Mouse (Mus musculus) retina, embryonic 14.5 days (tissue): ENCODE measurements around the gene Aif1.
"Not testable (repeated sequence)": the region's sequence is repeated elsewhere in the genome, so short reads cannot be mapped to it uniquely, and the experiment has no call there.

Experiments used
- DNase-seq: peaks from one replicate; pipeline ENCODE4 v3.0.0-alpha.2; 2015; ENCODE audit warnings: low spot score

Gene Aif1

DNA sequence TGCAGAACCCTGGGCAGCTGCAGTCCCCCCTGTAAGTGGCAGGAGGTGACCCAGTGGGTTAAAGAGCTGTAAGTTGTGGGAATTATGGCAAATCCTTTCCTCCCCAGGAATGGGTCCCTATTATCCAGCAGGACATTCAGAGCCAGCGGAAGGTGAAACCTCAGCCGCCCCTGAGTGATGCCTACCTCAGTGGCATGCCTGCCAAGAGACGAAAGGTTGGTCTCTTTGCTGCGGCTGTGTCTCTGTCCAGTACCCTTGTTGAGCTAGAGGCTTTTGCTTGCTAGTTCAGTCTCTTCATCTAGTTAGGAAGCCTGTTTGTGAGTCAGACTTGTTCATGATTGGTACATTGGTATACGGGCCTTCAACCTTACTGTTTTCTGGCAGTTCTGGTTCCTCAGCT, 29.7 kb downstream of the Aif1 start:
- no peak for DNase-seq

DNA sequence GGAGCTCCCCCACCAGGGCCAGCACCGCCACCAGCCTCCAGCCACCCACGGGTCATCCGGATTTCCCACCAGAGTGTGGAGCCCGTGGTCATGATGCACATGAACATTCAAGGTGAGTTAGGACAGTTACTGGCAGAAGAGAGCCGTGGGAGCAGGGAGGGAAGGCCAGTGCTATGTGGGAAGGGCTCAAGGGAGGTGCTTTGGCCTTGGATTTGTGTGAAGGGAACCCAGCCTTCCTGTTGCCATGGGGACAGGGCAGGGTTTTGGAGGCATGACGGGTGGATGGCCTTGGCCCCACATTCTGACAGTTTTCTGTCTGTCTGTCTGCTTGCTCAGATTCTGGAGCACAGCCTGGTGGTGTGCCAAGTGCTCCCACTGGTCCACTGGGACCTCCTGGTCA, 33.9 kb downstream of the Aif1 start:
- DNase-seq, result no peak

DNA sequence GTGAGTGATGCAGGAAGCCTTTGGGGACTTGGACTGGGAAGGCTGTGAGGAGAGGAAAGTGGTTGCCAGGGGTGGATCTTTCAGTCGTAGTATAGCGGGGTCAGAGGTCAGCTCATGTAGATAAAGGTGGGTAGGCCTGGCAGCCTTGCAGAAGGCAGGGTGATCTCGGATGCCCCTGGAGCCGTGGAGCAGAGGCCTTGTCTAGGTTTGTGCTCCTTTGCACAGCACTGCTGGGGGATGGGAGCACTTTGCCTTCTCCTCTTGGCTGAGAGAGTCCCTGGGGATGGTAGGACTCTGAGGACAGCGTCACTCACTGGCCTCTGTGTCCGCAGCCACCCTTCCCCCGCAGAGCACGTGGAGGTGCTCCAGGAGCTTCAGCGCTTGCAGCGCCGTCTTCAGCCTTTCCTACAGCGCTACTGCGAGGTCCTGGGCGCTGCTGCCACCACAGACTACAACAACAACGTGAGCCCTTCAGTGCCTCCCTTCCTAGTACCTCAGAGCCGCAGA, 35.3 kb downstream of the Aif1 start:
- DNase-seq, result no peak

DNA sequence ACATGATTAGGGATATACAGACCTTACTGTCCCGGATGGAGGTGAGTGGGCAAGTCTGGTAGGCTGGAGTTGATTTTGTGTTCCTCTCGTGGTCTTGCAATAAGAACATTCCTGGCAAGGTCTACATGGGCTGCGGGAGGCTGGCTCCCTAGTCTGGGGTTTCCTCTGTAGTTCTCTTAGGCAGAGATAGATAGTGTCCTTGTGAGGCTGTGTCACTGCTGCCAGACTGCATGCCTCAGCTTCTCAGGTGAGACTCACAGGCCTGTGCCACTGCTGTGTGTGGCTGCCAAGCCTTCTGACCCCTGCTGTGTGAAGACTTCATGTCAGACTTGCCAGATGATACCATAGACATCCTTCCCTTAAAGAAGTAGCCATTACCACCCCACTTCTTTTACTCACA, 36.6 kb downstream of the Aif1 start:
- DNase-seq, result no peak

DNA sequence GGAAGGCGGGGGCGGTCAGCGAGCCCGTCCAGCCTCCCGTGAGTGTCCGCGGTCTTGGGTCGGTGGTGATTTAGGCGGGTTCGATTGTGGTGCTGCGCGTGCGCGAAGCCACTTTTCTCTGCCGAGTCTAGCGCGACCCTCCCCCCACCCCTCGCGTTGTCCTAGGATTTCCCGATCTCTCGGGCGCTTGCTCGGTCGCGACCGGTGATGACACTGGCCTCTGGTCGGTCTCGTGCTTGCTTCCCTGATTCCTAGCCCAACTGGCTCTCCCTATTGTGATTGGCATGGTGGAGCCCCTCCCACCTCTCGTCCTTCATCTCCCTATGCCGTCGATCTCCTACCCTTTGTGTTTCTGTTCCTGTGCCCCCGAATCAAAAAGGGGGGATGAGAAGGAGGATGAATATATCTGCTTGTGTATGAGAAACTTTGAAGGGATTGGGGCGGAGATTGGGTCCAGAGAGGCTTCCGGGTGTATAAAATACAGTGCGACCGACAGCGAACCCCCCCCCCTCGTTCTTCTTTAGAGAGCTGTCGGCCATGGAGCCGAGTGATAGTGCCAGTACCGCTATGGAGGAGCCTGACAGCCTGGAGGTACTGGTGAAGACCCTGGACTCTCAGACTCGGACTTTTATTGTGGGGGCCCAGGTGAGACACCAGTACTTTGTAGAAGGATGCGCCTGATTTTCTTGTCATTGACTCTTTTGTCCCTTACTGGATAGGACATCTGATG, 40.1 kb downstream of the Aif1 start:
- DNase-seq, result no peak

DNA sequence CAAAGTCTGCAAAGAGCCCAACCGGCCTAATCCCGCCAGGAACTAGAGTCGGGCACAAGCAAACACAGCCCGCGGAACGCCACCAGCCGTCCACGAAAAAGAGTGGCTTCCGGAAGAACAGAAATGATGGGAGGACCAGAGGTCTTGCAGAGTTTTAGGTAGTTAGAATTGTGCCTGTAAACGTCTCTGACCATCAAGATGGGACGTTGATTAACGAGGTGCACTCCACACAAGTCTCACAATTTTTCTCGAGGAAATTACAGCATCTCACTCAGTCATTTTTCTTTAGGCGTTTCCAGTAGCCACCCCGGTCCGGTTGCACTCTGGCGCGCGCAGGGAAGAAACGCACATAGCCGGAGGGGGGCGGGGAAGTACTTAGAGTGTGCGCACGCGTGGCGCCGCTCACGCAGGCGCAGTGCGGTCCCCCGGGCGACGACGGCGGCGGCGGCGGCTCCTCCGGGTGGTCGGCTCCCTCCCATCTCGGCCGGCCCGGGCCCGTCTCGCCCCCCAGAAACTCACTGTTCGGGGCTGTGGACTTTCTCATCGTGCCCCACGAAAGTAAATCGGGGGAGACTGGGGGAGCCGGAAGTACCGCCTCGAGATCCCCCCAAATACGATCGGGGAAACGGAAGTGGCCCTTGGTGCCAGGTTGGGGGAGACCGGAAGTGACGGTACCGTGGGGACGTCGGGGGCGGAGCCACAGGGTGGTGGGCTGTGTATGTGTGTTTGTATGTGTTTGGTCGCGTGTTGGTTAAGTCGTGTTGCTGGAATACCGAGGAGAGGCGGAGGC, 40.9 kb downstream of the Aif1 start, which contains the start of gene Bag6:
Bag6 (plus strand) TSS at position 378 of the 790 bp plus-strand sequence.
- peak; percentile 97 for DNase-seq

DNA sequence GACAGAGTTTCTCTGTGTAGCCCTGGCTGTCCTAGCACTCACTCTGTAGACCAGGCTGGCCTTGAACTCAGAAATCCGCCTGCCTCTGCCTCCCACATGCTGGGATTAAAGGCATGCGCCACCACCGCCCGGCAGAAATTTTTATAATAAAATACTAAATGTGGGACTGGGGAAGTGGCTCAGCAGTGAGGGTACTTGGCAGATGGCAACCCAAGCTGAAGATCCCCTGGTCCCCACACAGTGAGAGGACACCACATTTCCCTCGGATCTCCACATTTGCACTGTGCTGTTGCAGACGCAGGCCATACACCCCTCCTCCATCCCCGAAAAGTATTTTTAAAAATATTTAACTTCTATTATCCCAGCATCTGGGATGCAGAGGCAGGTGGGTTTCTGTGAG, 42.4 kb downstream of the Aif1 start:
- no peak for DNase-seq

DNA sequence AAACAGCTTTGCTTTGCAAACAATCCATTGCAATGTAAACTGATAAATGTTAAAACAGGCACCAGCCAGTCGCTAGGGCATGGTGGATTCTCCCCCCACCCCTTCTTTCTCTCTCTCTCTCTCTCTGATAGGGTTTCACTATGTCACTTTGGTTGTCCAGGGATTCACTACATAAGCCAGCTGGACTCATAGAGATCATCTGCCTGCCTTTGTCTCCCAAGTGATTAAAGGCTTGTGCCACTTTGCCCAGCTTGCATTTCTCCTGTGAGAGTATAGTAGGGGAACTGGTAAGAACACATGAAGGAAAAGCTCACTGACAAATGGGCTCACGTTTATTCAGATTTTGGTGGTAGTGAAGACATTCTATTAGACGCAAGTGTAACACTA, 43.7 kb downstream of the Aif1 start:
- no peak for DNase-seq

DNA sequence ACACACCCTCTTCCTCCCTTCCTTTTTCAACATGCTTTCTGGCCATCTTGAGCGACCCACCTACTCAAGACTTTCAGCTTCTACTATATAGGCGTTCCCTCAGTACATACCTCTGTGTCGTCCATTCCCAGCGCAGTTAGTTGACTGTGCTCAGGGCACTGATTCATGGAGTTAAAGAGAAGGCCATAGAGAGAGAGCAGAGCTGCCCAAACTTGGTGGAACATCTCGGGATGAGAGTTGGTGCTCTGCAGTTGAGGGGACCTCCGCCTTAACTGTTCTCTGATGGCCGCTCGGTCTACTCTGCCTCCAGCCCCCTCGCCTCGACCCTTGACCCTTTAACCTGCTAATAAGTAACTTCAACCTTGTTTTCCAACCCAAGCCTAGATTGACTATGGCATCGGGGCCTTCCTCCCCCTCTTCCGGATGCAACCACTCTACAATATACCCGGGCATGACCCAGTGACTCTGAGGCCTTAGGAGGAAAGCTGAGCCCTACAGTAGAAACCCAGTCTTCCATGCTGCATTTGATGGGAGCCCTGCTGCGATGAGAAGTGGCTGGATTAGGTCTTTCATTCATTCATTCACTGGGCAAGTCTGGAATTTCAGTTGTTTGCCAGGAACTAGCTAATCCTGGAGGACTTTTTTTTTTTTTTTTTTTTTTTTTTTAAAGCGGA, 44.2 kb downstream of the Aif1 start, which contains the start of gene Apom:
Apom (minus strand) TSS at position 551 of the 674 bp plus-strand sequence.
- no peak for DNase-seq

DNA sequence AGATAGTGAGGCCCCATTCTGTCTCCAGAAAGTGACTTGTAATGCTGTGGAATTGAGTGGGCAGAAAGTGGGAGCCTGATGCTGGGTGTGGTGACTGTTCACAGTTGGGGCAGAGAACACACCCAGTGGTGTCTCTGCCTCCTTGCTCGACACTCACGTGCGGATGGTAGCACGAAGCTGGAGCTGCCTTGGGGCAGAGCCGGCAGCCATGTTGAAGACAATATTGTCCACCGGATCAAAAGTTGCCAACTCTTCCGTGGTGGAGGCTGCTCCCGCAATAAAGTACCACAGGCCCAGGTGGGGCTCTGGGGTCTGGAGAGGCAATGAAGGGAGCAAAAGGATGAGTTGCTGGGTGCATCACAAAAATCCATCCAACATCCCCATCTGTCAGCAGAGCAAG, 44.8 kb downstream of the Aif1 start:
- no peak for DNase-seq

DNA sequence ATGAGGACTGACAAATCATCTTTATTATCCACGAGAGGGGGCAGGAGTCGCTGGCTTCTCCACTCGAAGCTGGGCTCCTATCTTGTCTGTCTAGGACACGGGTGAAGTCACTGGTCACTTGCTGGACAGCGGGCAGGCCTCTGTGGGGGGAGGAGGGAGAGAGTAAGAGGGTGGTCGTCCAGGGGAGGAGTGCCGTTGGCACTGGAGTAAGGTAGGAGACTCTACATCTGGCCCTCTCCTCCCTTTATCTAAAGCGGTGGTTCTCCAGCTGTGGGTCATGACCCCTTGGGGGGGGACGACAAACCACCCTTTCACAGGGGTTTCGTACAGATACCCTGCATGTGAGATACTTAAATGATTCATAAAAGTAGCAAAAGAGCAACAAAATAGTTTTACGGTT, 46.9 kb downstream of the Aif1 start:
- DNase-seq, result no peak

DNA sequence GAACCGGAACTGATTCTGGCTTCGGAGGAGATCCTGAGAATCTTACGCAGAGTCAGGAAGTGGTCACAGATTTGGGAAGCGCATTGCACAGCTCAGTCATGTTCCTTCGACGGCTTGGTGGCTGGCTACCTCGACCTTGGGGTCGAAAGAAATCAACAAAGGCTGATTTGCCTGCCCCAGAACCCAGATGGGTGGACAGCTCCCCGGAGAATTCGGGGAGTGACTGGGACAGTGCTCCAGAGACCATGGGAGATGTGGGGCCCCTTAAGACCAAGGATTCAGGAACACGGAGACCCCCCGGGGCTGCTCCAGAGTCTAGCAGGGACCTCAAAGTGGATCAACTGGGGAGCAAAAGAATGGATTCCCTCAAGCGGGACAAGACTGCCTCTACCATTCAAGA, 48.9 kb downstream of the Aif1 start:
- no peak for DNase-seq

DNA sequence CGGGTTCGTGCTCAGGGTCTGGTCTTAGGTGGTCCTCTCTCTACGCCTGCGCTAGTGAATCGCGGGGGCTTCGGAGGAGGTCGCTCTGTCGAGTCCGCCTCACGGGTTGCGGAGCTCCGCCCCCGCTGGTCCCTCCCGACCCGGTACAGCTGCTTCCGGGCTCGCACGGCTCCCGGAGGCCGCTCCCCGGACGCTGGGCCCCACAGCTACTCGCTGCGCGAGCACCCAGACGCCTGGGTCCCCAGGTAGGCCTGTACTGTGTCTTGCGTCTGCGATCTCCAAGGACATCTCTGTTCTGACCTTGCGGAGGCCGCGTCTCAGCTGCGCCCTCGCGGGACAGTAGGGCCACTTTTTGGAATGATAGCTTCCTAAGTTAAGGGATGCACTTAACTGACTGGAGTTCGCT, 49.7 kb downstream of the Aif1 start, which contains the start of gene D17H6S53E:
D17H6S53E (plus strand) TSS at position 168 of the 406 bp plus-strand sequence.
- peak; percentile 76 for DNase-seq

DNA sequence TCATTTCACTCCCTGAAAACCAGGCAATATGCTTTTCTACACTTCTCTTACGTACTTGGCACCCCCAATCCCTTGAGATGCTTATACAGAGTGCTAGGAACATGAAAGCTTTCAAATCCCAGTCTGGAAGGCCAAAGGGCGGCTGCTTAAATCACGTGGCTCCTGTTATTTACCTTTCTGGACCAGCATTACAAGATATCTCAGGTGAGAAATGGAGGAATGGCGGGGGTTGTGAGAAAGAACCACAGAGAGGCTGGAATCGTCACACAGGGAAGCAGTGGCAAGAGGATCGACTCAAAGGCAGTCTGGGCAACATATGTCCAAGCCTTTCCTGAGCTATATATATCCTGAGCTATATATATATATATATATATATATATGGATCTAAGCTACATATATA, 50.3 kb downstream of the Aif1 start:
- no peak for DNase-seq

DNA sequence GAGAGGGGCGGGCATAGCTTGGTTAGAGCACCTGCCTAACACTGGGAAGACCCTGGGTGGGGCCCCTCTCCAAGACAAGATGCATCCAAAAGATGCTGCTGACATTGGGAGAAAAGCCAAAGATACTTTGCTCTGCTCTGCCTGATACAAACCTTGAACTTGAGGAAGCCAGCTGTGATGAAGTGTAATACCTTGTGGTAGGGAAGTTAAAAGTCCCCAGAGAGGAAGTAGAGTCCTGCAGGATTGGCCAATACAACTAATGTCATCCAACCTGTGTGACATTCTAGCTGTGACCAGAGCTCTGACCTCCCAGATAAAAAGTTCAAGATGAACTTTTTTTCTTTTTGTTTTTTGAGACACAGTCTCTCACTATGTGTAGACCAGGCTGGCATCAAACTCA, 50.8 kb downstream of the Aif1 start:
- no peak for DNase-seq

DNA sequence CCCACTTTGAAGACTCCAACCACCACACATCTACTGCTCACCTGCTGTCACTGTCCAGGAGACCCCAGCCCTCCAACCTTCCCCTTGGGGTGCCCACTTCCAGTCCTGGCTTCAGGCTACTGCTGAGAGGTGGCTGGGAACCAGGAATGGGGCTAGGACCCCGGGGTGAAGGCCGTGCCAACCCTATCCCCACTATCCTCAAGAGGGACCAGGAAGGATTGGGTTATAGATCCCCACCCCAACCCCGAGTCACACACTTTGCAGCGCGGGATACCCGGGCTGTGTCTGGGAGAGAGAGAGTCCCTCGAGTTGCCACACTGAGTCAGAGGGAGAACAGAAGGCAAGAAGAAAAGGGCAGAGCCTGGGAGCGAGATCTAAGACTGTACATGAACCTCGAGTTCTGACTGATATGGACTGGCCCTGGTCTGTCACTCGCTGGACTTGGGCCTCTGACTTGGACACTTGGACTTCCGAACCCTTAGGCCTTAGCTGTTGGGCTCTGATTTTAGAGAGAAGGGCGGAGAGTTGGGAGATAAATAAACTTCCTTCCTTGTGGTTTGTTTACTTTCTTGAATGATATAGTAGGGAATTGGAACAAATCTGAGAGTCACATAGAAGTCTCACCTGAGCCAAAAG, 51.5 kb downstream of the Aif1 start:
- DNase-seq, result not testable (repeated sequence)

DNA sequence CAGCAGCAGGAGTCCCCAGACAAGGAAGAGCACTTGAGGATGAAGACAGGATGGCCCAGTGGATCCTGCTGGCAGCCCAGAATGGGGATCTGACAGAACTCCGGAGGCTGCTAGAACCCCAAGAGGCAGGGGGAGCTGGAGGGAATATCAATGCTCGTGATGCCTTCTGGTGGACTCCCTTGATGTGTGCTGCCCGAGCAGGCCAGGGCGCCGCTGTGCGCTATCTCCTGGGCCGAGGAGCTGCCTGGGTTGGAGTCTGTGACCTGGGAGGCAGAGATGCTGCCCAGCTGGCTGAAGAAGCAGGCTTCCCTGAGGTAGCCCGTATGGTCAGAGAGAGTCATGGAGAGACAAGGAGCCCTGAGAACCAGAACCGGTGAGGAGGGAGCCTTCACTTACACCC, 52.6 kb downstream of the Aif1 start:
- DNase-seq, result not testable (repeated sequence)

DNA sequence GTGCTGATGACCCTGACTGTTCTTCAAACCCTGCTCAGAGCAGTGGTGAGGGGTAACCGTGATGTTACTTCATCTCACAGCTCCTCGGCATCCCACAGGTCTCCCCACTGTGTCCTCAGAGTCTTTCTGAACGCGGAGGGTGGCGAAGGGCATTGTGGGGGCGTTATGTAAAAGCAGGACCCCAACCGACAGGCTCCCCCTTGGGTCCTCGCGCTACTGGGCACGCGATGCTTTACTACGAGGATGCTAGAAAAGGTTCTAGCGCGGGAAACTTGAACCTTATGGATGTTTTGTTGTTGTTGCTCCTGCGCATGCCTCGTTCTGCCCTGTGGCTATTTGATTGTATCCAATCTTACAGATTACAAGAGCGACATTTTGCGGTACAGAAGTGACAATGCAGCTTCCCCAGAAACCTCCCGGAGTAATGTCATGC, 54.0 kb downstream of the Aif1 start, which contains the start of gene Csnk2b:
Csnk2b (minus strand) TSS at position 183 of the 433 bp plus-strand sequence.
- DNase-seq, result peak; percentile 81

DNA sequence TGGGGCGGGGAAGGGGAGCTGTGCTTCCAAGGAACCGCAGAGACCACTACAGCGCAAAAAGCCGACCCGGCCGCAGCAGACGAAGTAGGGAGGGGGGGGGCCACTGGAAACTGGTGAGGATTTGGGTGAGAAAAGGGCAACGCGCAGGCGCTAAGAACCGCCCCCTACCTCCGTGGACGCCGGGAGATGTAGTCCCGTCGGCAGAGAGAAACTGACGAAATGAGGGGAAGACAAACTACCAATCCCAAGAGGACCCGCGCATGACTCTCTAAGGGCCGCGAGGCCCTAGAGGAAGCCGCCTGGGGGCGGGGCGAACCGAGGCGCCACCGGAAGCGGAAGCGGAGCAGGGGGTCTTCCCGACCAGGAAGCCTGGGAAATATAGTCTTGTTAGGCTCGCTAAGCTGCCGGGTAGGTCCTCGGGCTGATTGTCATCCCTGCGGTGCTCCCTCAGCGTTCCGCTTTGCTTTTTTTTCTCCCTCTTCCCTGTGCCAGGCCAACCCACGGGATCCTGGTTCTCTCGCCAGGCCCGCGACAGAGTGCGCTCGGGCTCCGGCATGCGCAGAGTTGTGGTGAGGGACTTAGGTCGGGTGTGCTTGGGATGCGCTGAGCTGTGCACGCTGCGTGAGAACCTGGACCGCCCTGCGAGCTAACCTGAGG, 54.6 kb downstream of the Aif1 start, which contains the start of gene Gpank1:
Gpank1 (plus strand) TSS at position 313 of the 657 bp plus-strand sequence.
- peak; percentile 100 for DNase-seq
